Mouse (Mus musculus): ENCODE measurements around the gene Dctn1. TPM values are rescaled to one million over a fixed set of nuclear protein-coding genes. Genes with fewer than 3 reads are reported as not detected.
A peak's percentile ranks its signal among the peaks of the same experiment; 100 is the strongest.

The Dctn1 gene
- polyA plus RNA-seq, 1 experiment from 2014 or later = 24.1 TPM

GRCm38 (mm10) chr6:83171063-83171462, 5.3 kb downstream of the Dctn1 start:
- Histone ChIP-seq H3K4me3 (replicated peaks) (no peak overlapping the region), H3K36me3 (replicated peaks) (no peaks in the 10 kb centered on the region), H3K9ac (no peak overlapping the region), H3K4me2 (no peak overlapping the region), H3K27me3 (no peaks in the 10 kb centered on the region), H3K9me3 (replicated peaks) (no peaks in the 10 kb centered on the region), H3K4me1 (replicated peaks) (peaks cover 11% of the 10 kb centered on the region), H3K27ac (replicated peaks) (no peak overlapping the region)
- no peak for ATAC-seq (ENCODE audit: insufficient read depth)
- WGBS (ENCODE audit: insufficient replicate concordance) = 76% methylated on average over 5 of the region's 5 CpGs

GRCm38 (mm10) chr6:83172240-83172920, 6.7 kb downstream of the Dctn1 start:
- WGBS (ENCODE audit: insufficient replicate concordance) = 65% methylated on average over 9 of the region's 9 CpGs
- Histone ChIP-seq H3K9me3 (replicated peaks) (no peaks in the 10 kb centered on the region), H3K4me1 (replicated peaks) (peaks cover 5% of the 10 kb centered on the region), H3K4me3 (replicated peaks) (no peak overlapping the region), H3K27me3 (no peaks in the 10 kb centered on the region), H3K27ac (replicated peaks) (no peak overlapping the region), H3K9ac (no peak overlapping the region), H3K36me3 (replicated peaks) (no peaks in the 10 kb centered on the region), H3K4me2 (no peak overlapping the region)
- ATAC-seq (ENCODE audit: insufficient read depth) = no peak

GRCm38 (mm10) chr6:83175996-83176395, 10.3 kb downstream of the Dctn1 start:
- no peak overlapping the region for H3K27ac ChIP-seq (replicated peaks)
- H3K4me1 ChIP-seq (replicated peaks) = peaks cover 7% of the 10 kb centered on the region; the same call in 1 of the 2 replicates
- H3K4me3 ChIP-seq (replicated peaks) = no peak overlapping the region
- ATAC-seq (ENCODE audit: insufficient read depth) = no peak
- no peak overlapping the region for H3K4me2 ChIP-seq
- H3K9ac ChIP-seq = no peak overlapping the region
- no peaks in the 10 kb centered on the region for H3K36me3 ChIP-seq (replicated peaks)
- H3K27me3 ChIP-seq = no peaks in the 10 kb centered on the region
- 83% methylated on average over 8 of the region's 8 CpGs for WGBS (ENCODE audit: insufficient replicate concordance)
- no peaks in the 10 kb centered on the region for H3K9me3 ChIP-seq (replicated peaks)

- H3K9me3 ChIP-seq (replicated peaks) = no peaks in the 10 kb centered on the region
- 0 out of 2 replicates have a peak, but pooled peaks have one; percentile 25 for ATAC-seq (ENCODE audit: insufficient read depth)
- 50% methylated on average over 12 of the region's 12 CpGs for WGBS (ENCODE audit: insufficient replicate concordance)
- no peak overlapping the region for H3K9ac ChIP-seq
- no peak overlapping the region for H3K4me2 ChIP-seq
- H3K27ac ChIP-seq (replicated peaks) = no peak overlapping the region
- no peaks in the 10 kb centered on the region for H3K27me3 ChIP-seq
- H3K4me1 ChIP-seq (replicated peaks) = peaks cover 7% of the 10 kb centered on the region; the same call in 1 of the 2 replicates
- peaks cover 24% of the 10 kb centered on the region for H3K36me3 ChIP-seq (replicated peaks)
- no peak overlapping the region for H3K4me3 ChIP-seq (replicated peaks)
Measured at GRCm38 (mm10) chr6:83179390-83180117, 13.8 kb downstream of the Dctn1 start.

- H3K27ac ChIP-seq (replicated peaks) = no peak overlapping the region
- H3K4me2 ChIP-seq = no peak overlapping the region
- ATAC-seq (ENCODE audit: insufficient read depth) = no peak
- no peak overlapping the region for H3K9ac ChIP-seq
- WGBS (ENCODE audit: insufficient replicate concordance) = 65% methylated on average over 6 of the region's 6 CpGs
- H3K4me3 ChIP-seq (replicated peaks) = no peak overlapping the region
- H3K27me3 ChIP-seq = no peaks in the 10 kb centered on the region
- peaks cover 8% of the 10 kb centered on the region; the same call in 1 of the 2 replicates for H3K4me1 ChIP-seq (replicated peaks)
- no peaks in the 10 kb centered on the region for H3K9me3 ChIP-seq (replicated peaks)
- H3K36me3 ChIP-seq (replicated peaks) = peaks cover 31% of the 10 kb centered on the region
Measured at GRCm38 (mm10) chr6:83180605-83181004, 14.9 kb downstream of the Dctn1 start.

- no peaks in the 10 kb centered on the region for H3K9me3 ChIP-seq (replicated peaks)
Measured at GRCm38 (mm10) chr6:83184858-83185435, 19.2 kb downstream of the Dctn1 start.

GRCm38 (mm10) chr6:83185895-83186861, 20.5 kb downstream of the Dctn1 start:
- no peaks in the 10 kb centered on the region for H3K27me3 ChIP-seq

More at GRCm38 (mm10) chr6:83184858-83185435, 19.2 kb downstream of the Dctn1 start:
- Histone ChIP-seq H3K4me2 (no peak overlapping the region), H3K4me3 (replicated peaks) (no peak overlapping the region), H3K27me3 (no peaks in the 10 kb centered on the region), H3K4me1 (replicated peaks) (peaks cover 12% of the 10 kb centered on the region), H3K9ac (no peak overlapping the region), H3K27ac (replicated peaks) (no peak overlapping the region), H3K36me3 (replicated peaks) (peaks cover 41% of the 10 kb centered on the region)
- 82% methylated on average over 3 of the region's 3 CpGs for WGBS (ENCODE audit: insufficient replicate concordance)
- no peak for ATAC-seq (ENCODE audit: insufficient read depth)

GRCm38 (mm10) chr6:83186946-83187345, 21.2 kb downstream of the Dctn1 start:
- H3K9ac ChIP-seq = no peak overlapping the region
- H3K36me3 ChIP-seq (replicated peaks) = peaks cover 61% of the 10 kb centered on the region
- WGBS (ENCODE audit: insufficient replicate concordance) = 53% methylated on average over 2 of the region's 2 CpGs
- no peak overlapping the region for H3K27ac ChIP-seq (replicated peaks)
- ATAC-seq (ENCODE audit: insufficient read depth) = no peak
- H3K4me3 ChIP-seq (replicated peaks) = no peak overlapping the region
- H3K4me2 ChIP-seq = no peak overlapping the region
- peaks cover 12% of the 10 kb centered on the region for H3K4me1 ChIP-seq (replicated peaks)
- no peaks in the 10 kb centered on the region for H3K27me3 ChIP-seq
- no peaks in the 10 kb centered on the region for H3K9me3 ChIP-seq (replicated peaks)

More at GRCm38 (mm10) chr6:83185895-83186861, 20.5 kb downstream of the Dctn1 start:
- H3K36me3 ChIP-seq (replicated peaks) = peaks cover 54% of the 10 kb centered on the region
- H3K9me3 ChIP-seq (replicated peaks) = no peaks in the 10 kb centered on the region
- H3K4me2 ChIP-seq = no peak overlapping the region
- peaks cover 12% of the 10 kb centered on the region for H3K4me1 ChIP-seq (replicated peaks)
- H3K9ac ChIP-seq = no peak overlapping the region
- H3K27ac ChIP-seq (replicated peaks) = no peak overlapping the region
- 20% methylated on average over 25 of the region's 25 CpGs for WGBS (ENCODE audit: insufficient replicate concordance)
- peak; percentile 38; the same call in 1 of the 2 replicates for ATAC-seq (ENCODE audit: insufficient read depth)
- no peak overlapping the region for H3K4me3 ChIP-seq (replicated peaks)

GRCm38 (mm10) chr6:83193571-83193970, 27.9 kb downstream of the Dctn1 start:
- H3K4me3 ChIP-seq (replicated peaks) = no peak overlapping the region
- 0 out of 2 replicates have a peak, but pooled peaks cover under 1% of the 10 kb centered on the region for H3K4me1 ChIP-seq (replicated peaks)
- ATAC-seq (ENCODE audit: insufficient read depth) = no peak
- H3K9ac ChIP-seq = no peak overlapping the region
- WGBS (ENCODE audit: insufficient replicate concordance) = 72% methylated on average over 7 of the region's 7 CpGs
- no peak overlapping the region for H3K4me2 ChIP-seq
- no peak overlapping the region for H3K27ac ChIP-seq (replicated peaks)
- H3K9me3 ChIP-seq (replicated peaks) = no peaks in the 10 kb centered on the region
- no peaks in the 10 kb centered on the region for H3K27me3 ChIP-seq
- peaks cover 94% of the 10 kb centered on the region for H3K36me3 ChIP-seq (replicated peaks)

- Histone ChIP-seq H3K4me1 (replicated peaks) (no peaks in the 10 kb centered on the region), H3K27me3 (no peaks in the 10 kb centered on the region), H3K27ac (replicated peaks) (no peak overlapping the region), H3K9me3 (replicated peaks) (no peaks in the 10 kb centered on the region), H3K4me2 (no peak overlapping the region), H3K36me3 (replicated peaks) (peaks cover 67% of the 10 kb centered on the region), H3K4me3 (replicated peaks) (no peak overlapping the region), H3K9ac (no peak overlapping the region)
- no peak for ATAC-seq (ENCODE audit: insufficient read depth)
- WGBS (ENCODE audit: insufficient replicate concordance) = 73% methylated on average over 15 of the region's 15 CpGs
Measured at GRCm38 (mm10) chr6:83197345-83198004, 31.8 kb downstream of the Dctn1 start.

Measured in liver, embryonic 15.5 days (tissue).